Comparison of ENCODE assay signal across 8 mouse cellular contexts in genomic region chr5:148453776-148454175, GRCm38 (mm10). TPM values are rescaled to one million over a fixed set of nuclear protein-coding genes. Genes with fewer than 3 reads are reported as not detected.
DNase-seq lines count a peak whose midpoint lies in the region; ATAC-seq and TF ChIP-seq lines count a peak whose summit lies in the region.

No protein-coding gene starts in this region.

- WGBS in forebrain, embryonic 10.5 days = 91% methylated on average over 12 of the region's 12 CpGs
- 37% methylated on average over 12 of the region's 12 CpGs for WGBS in hindbrain, postnatal 0 days
- 64% methylated on average over 12 of the region's 12 CpGs for WGBS in midbrain, embryonic 13.5 days
- 95% methylated on average over 12 of the region's 12 CpGs for WGBS in thymus, adult 2 months
- WGBS in liver, postnatal 0 days (ENCODE audit: insufficient replicate concordance) = 83% methylated on average over 12 of the region's 12 CpGs

- no peak overlapping the region for H3K9ac ChIP-seq in hindbrain, postnatal 0 days (replicated peaks; ENCODE audit: low read length)
- no peak overlapping the region for H3K9ac ChIP-seq in midbrain, embryonic 13.5 days (replicated peaks)
- no peak overlapping the region for H3K9ac ChIP-seq in liver, postnatal 0 days (replicated peaks)

- H3K9me3 ChIP-seq in forebrain, embryonic 10.5 days = no peaks in the 10 kb centered on the region
- H3K9me3 ChIP-seq in hindbrain, postnatal 0 days (ENCODE audit: low read length) = no peaks in the 10 kb centered on the region
- H3K9me3 ChIP-seq in midbrain, embryonic 13.5 days = no peaks in the 10 kb centered on the region
- H3K9me3 ChIP-seq in liver, postnatal 0 days (ENCODE audit: low read length) = no peaks in the 10 kb centered on the region

- peak; percentile 73 for ATAC-seq in hindbrain, postnatal 0 days
- peak; percentile 66 for ATAC-seq in midbrain, embryonic 13.5 days
- no peak for ATAC-seq in liver, postnatal 0 days

- no peak for TF ChIP-seq CTCF in brain, embryonic 14.5 days (IDR thresholded peaks at IDR 0.05; ENCODE audit: borderline replicate concordance, extremely low read depth, insufficient read depth, insufficient read length)
- no peak for TF ChIP-seq CTCF in hindbrain, postnatal 0 days (IDR thresholded peaks at IDR 0.05; ENCODE audit: low read depth)
- no peak for TF ChIP-seq CTCF in thymus, adult 2 months (IDR thresholded peaks at IDR 0.05; ENCODE audit: borderline replicate concordance, control insufficient read depth, extremely low read depth, insufficient read depth, low read length, poor library complexity)
- TF ChIP-seq CTCF in liver, postnatal 0 days (IDR thresholded peaks at IDR 0.05; ENCODE audit: low read depth) = no peak

- no peak overlapping the region for H3K4me3 ChIP-seq in forebrain, embryonic 10.5 days
- H3K4me3 ChIP-seq in hindbrain, postnatal 0 days (ENCODE audit: low read length) = no peak overlapping the region
- no peak overlapping the region for H3K4me3 ChIP-seq in midbrain, embryonic 13.5 days (replicated peaks)
- no peak overlapping the region for H3K4me3 ChIP-seq in thymus, adult 2 months (ENCODE audit: control insufficient read depth, insufficient read depth, low read length)
- H3K4me3 ChIP-seq in liver, postnatal 0 days (ENCODE audit: low read depth, low read length) = no peak overlapping the region

- no peaks in the 10 kb centered on the region for H3K27me3 ChIP-seq in forebrain, embryonic 10.5 days (ENCODE audit: poor library complexity, severe bottlenecking)
- no peaks in the 10 kb centered on the region for H3K27me3 ChIP-seq in hindbrain, postnatal 0 days (ENCODE audit: insufficient read depth, low read length)
- no peaks in the 10 kb centered on the region for H3K27me3 ChIP-seq in midbrain, embryonic 13.5 days
- no peaks in the 10 kb centered on the region for H3K27me3 ChIP-seq in thymus, adult 2 months (ENCODE audit: control insufficient read depth, insufficient read depth, low read length)
- no peaks in the 10 kb centered on the region for H3K27me3 ChIP-seq in liver, postnatal 0 days (ENCODE audit: insufficient read depth, low read length)

- H3K4me1 ChIP-seq in forebrain, embryonic 10.5 days = 0 out of 2 replicates have a peak, but pooled peaks cover 5% of the 10 kb centered on the region
- H3K4me1 ChIP-seq in hindbrain, postnatal 0 days (ENCODE audit: insufficient read depth, low read length) = peaks cover 6% of the 10 kb centered on the region
- peaks cover 6% of the 10 kb centered on the region; the same call in 1 of the 2 replicates for H3K4me1 ChIP-seq in midbrain, embryonic 13.5 days (replicated peaks)
- H3K4me1 ChIP-seq in thymus, adult 2 months (replicated peaks; ENCODE audit: control insufficient read depth, insufficient read depth, low read length) = no peaks in the 10 kb centered on the region
- H3K4me1 ChIP-seq in liver, postnatal 0 days (ENCODE audit: insufficient read depth) = no peaks in the 10 kb centered on the region

- no peak for TF ChIP-seq EP300 in liver, postnatal 0 days (IDR thresholded peaks at IDR 0.05; ENCODE audit: low read depth)

- H3K4me2 ChIP-seq in hindbrain, postnatal 0 days (ENCODE audit: low read depth, low read length) = 0 out of 2 replicates have a peak overlapping the region, but pooled peaks have one; percentile 10
- H3K4me2 ChIP-seq in midbrain, embryonic 13.5 days (replicated peaks) = no peak overlapping the region
- H3K4me2 ChIP-seq in liver, postnatal 0 days (ENCODE audit: low read depth, low read length) = no peak overlapping the region

- H3K27ac ChIP-seq in forebrain, embryonic 10.5 days = 0 out of 2 replicates have a peak overlapping the region, but pooled peaks have one; percentile 48
- peak overlapping the region; percentile 71 for H3K27ac ChIP-seq in hindbrain, postnatal 0 days
- peak overlapping the region; percentile 39; the same call in 1 of the 2 replicates for H3K27ac ChIP-seq in midbrain, embryonic 13.5 days
- H3K27ac ChIP-seq in thymus, adult 2 months (ENCODE audit: control insufficient read depth, insufficient read depth, low read length) = no peak overlapping the region
- H3K27ac ChIP-seq in liver, postnatal 0 days (ENCODE audit: low read depth) = no peak overlapping the region

- H3K36me3 ChIP-seq in forebrain, embryonic 10.5 days (replicated peaks) = no peaks in the 10 kb centered on the region
- no peaks in the 10 kb centered on the region for H3K36me3 ChIP-seq in hindbrain, postnatal 0 days (ENCODE audit: insufficient read depth, low read length)
- no peaks in the 10 kb centered on the region for H3K36me3 ChIP-seq in midbrain, embryonic 13.5 days
- no peaks in the 10 kb centered on the region for H3K36me3 ChIP-seq in thymus, adult 2 months (ENCODE audit: control insufficient read depth, insufficient read depth, low read length)
- H3K36me3 ChIP-seq in liver, postnatal 0 days (replicated peaks; ENCODE audit: insufficient read depth, low read length) = no peaks in the 10 kb centered on the region

- DNase-seq in brain, embryonic 14.5 days (ENCODE audit: low read depth) = peak; percentile 91
- no peak for DNase-seq in forebrain, embryonic 10.5 days (ENCODE audit: extremely low spot score, low spot score)
- DNase-seq in hindbrain, postnatal 0 days (ENCODE audit: low spot score) = peak; percentile 71
- DNase-seq in lung, postnatal 36 days = no peak
- no peak for DNase-seq in thymus, adult 2 months
- DNase-seq in liver, postnatal 0 days = no peak
- DNase-seq in adrenal gland, postnatal 25 days = no peak

- TF ChIP-seq POLR2A in brain, embryonic 14.5 days (IDR thresholded peaks at IDR 0.05; ENCODE audit: borderline replicate concordance, extremely low read depth, insufficient read depth, insufficient read length, poor library complexity, severe bottlenecking) = no peak
- TF ChIP-seq POLR2A in thymus, adult 2 months (IDR thresholded peaks at IDR 0.05; ENCODE audit: control insufficient read depth, extremely low read depth, insufficient read depth, low read length, poor library complexity) = no peak

RNA-seq across cellular contexts. Expression of gene Slc7a1, which starts 54.1 kb away (rescaled TPM):
- polyA plus RNA-seq in brain, embryonic 14.5 days (2012; rRNA removed) = 11.5 and 24.3 TPM in 2 replicates
- polyA plus RNA-seq in forebrain, embryonic 10.5 days (2016; fragmentation: Nextera tagmentation; extraction: Ambion mirVana) = 17.4 and 17.6 TPM in 2 replicates
- total RNA-seq in hindbrain, postnatal 0 days (2014; rRNA removed) = 58.5 and 71.1 TPM in 2 replicates
- 35.3 and 42.3 TPM in 2 replicates for polyA plus RNA-seq in hindbrain, postnatal 0 days (2015; fragmentation: Nextera tagmentation; extraction: Ambion mirVana)
- polyA plus RNA-seq in midbrain, embryonic 13.5 days (2015; fragmentation: Nextera tagmentation; extraction: Ambion mirVana) = 26.5 and 26.9 TPM in 2 replicates
- 12.8 and 17.2 TPM in 2 replicates for polyA plus RNA-seq in thymus, adult 2 months (2012; rRNA removed)
- polyA plus RNA-seq in liver, postnatal 0 days (2015; fragmentation: Nextera tagmentation; extraction: Ambion mirVana) = 6.4 and 6.5 TPM in 2 replicates
- total RNA-seq in adrenal gland, postnatal 25 days (2021) = 86.8 and 106 TPM in 2 replicates

Comparison
In these comparisons a context has a peak if more than half of its experiments do, and no peak if none do; other contexts are left out.
1. DNase-seq: peak in brain, embryonic 14.5 days (single experiment) and hindbrain, postnatal 0 days (single experiment); none in forebrain, embryonic 10.5 days (single experiment), lung, postnatal 36 days (single experiment), thymus, adult 2 months (single experiment), liver, postnatal 0 days (single experiment) and adrenal gland, postnatal 25 days (single experiment).
2. H3K27ac ChIP-seq: peak in forebrain, embryonic 10.5 days (single experiment), hindbrain, postnatal 0 days (single experiment) and midbrain, embryonic 13.5 days (single experiment); none in thymus, adult 2 months (single experiment) and liver, postnatal 0 days (single experiment).